Mouse (Mus musculus): Measurements from ENCODE around the gene Nol11.
"Not testable (repeated sequence)": the region's sequence is repeated elsewhere in the genome, so short reads cannot be mapped to it uniquely, and the experiment has no call there.

Gene Nol11

GRCm38 (mm10) chr11:107155292-107155691 lies 33.9 kb downstream of the Nol11 start:
- CTCF ChIA-PET, result interaction anchor here (1.1 kb wide), 1 partner anchor 131 kb away, joined by 4 read pairs; no protein-coding TSS in a partner anchor

GRCm38 (mm10) chr11:107154431-107154830 lies 34.8 kb downstream of the Nol11 start:
- CTCF ChIA-PET, result interaction anchor here (0.6 to 1.1 kb wide), 2 partner anchors 15 to 130 kb away, joined by 4 read pairs; no protein-coding TSS in a partner anchor

- CTCF ChIA-PET, result no interaction called here
Measured at GRCm38 (mm10) chr11:107153645-107154044, 35.5 kb downstream of the Nol11 start.

- CTCF ChIA-PET, result no interaction called here
Measured at GRCm38 (mm10) chr11:107151809-107152208, 37.4 kb downstream of the Nol11 start.

GRCm38 (mm10) chr11:107143956-107144355 lies 45.2 kb downstream of the Nol11 start:
- CTCF ChIA-PET, result not testable (repeated sequence)

GRCm38 (mm10) chr11:107142382-107142781 lies 46.8 kb downstream of the Nol11 start:
- CTCF ChIA-PET, result no interaction called here

- CTCF ChIA-PET, result interaction anchor here (0.7 kb wide), 1 partner anchor 29 kb away, joined by 13 read pairs; no protein-coding TSS in a partner anchor
Measured at GRCm38 (mm10) chr11:107140756-107141155, 48.4 kb downstream of the Nol11 start.

GRCm38 (mm10) chr11:107138633-107139032 lies 50.5 kb downstream of the Nol11 start:
- CTCF ChIA-PET, result interaction anchor here (0.6 to 0.7 kb wide), 3 partner anchors 41 to 286 kb away, joined by 3 to 10 read pairs (median 10); no protein-coding TSS in a partner anchor

- CTCF ChIA-PET, result interaction anchor here (0.8 kb wide), 1 partner anchor 22 kb away, joined by 3 read pairs; no protein-coding TSS in a partner anchor
Measured at GRCm38 (mm10) chr11:107137593-107137992, 51.6 kb downstream of the Nol11 start.

- CTCF ChIA-PET, result interaction anchor here (0.6 to 0.7 kb wide), 2 partner anchors 122 to 358 kb away, joined by 3 to 7 read pairs; no protein-coding TSS in a partner anchor
Measured at GRCm38 (mm10) chr11:107136458-107136857, 52.7 kb downstream of the Nol11 start.

GRCm38 (mm10) chr11:107135741-107136140 lies 53.4 kb downstream of the Nol11 start:
- CTCF ChIA-PET, result interaction anchor here (0.6 to 1.0 kb wide), 3 partner anchors 31 to 357 kb away, joined by 3 to 6 read pairs (median 3); no protein-coding TSS in a partner anchor

- CTCF ChIA-PET, result interaction anchor here (1.0 to 1.9 kb wide), 3 partner anchors 13 to 28 kb away, joined by 3 to 8 read pairs (median 3); no protein-coding TSS in a partner anchor
Measured at GRCm38 (mm10) chr11:107132426-107132825, 56.8 kb downstream of the Nol11 start.

- CTCF ChIA-PET, result interaction anchor here (1.0 to 1.9 kb wide), 3 partner anchors 13 to 27 kb away, joined by 3 to 8 read pairs (median 3); no protein-coding TSS in a partner anchor
Measured at GRCm38 (mm10) chr11:107131749-107132421, 57.3 kb downstream of the Nol11 start, which contains the start of gene Bptf. Gene Bptf (minus strand): TSS chr11:107132127.

- CTCF ChIA-PET, result interaction anchor here (0.6 to 1.0 kb wide), 2 partner anchors 19 to 235 kb away, joined by 3 to 4 read pairs; no protein-coding TSS in a partner anchor
Measured at GRCm38 (mm10) chr11:107130879-107131748, 58.1 kb downstream of the Nol11 start.

- CTCF ChIA-PET, result no interaction called here
Measured at GRCm38 (mm10) chr11:107130221-107130788, 58.9 kb downstream of the Nol11 start.

GRCm38 (mm10) chr11:107129641-107130040 lies 59.5 kb downstream of the Nol11 start:
- CTCF ChIA-PET, result interaction anchor here (0.7 kb wide), 2 partner anchors 58 to 857 kb away, joined by 3 to 6 read pairs; no protein-coding TSS in a partner anchor

- CTCF ChIA-PET, result interaction anchor here (0.7 to 0.9 kb wide), 3 partner anchors 13 to 213 kb away, joined by 3 to 12 read pairs (median 11); no protein-coding TSS in a partner anchor
Measured at GRCm38 (mm10) chr11:107126716-107127115, 62.5 kb downstream of the Nol11 start.

- CTCF ChIA-PET, result interaction anchor here (0.7 kb wide), 2 partner anchors 36 to 930 kb away, joined by 19 to 22 read pairs; no protein-coding TSS in a partner anchor
Measured at GRCm38 (mm10) chr11:107125011-107125410, 64.2 kb downstream of the Nol11 start.

- CTCF ChIA-PET, result no interaction called here
Measured at GRCm38 (mm10) chr11:107124327-107124731, 64.9 kb downstream of the Nol11 start.

- CTCF ChIA-PET, result no interaction called here
Measured at GRCm38 (mm10) chr11:107117789-107118188, 71.4 kb downstream of the Nol11 start.
